Mouse (Mus musculus): ENCODE measurements around the gene F12. TPM values are rescaled to one million over a fixed set of nuclear protein-coding genes. Genes with fewer than 3 reads are reported as not detected.
A peak's percentile ranks its signal among the peaks of the same experiment; 100 is the strongest.

F12 gene
- polyA plus RNA-seq, 1 experiment from 2014 or later = 0.08 TPM

- H3K9me3 ChIP-seq = no peaks in the 10 kb centered on the region
- peak overlapping the region; percentile 53; the same call in 1 of the 2 replicates for H3K9ac ChIP-seq
- no peaks in the 10 kb centered on the region for H3K36me3 ChIP-seq
- H3K4me1 ChIP-seq = peaks cover 24% of the 10 kb centered on the region
- ATAC-seq (ENCODE audit: low FRiP score, low read depth) = peak; percentile 64; the same call in 1 of the 2 replicates
- H3K27ac ChIP-seq = no peak overlapping the region
- H3K27me3 ChIP-seq = peaks cover 62% of the 10 kb centered on the region
- peak overlapping the region; percentile 31 for H3K4me3 ChIP-seq
- WGBS = 10% methylated on average over 35 of the region's 35 CpGs
- H3K4me2 ChIP-seq (replicated peaks) = peak overlapping the region; percentile 57
These were observed 5.4 kb downstream of the F12 start for GRCm38 (mm10) chr13:55420933-55421800.

GRCm38 (mm10) chr13:55420018-55420932 is 6.3 kb downstream of the F12 start:
- H3K4me1 ChIP-seq = peaks cover 24% of the 10 kb centered on the region
- no peak overlapping the region for H3K9ac ChIP-seq
- H3K27ac ChIP-seq = no peak overlapping the region
- peaks cover 64% of the 10 kb centered on the region for H3K27me3 ChIP-seq
- H3K36me3 ChIP-seq = no peaks in the 10 kb centered on the region
- no peak for ATAC-seq (ENCODE audit: low FRiP score, low read depth)
- H3K9me3 ChIP-seq = no peaks in the 10 kb centered on the region
- peak overlapping the region; percentile 31 for H3K4me3 ChIP-seq
- WGBS = 27% methylated on average over 51 of the region's 51 CpGs
- peak overlapping the region; percentile 57 for H3K4me2 ChIP-seq (replicated peaks)

- H3K4me1 ChIP-seq = peaks cover 31% of the 10 kb centered on the region
- 81% methylated on average over 5 of the region's 5 CpGs for WGBS
- no peaks in the 10 kb centered on the region for H3K36me3 ChIP-seq
- peaks cover 76% of the 10 kb centered on the region for H3K27me3 ChIP-seq
- H3K9me3 ChIP-seq = no peaks in the 10 kb centered on the region
- no peak overlapping the region for H3K9ac ChIP-seq
- H3K27ac ChIP-seq = no peak overlapping the region
- no peak overlapping the region for H3K4me2 ChIP-seq (replicated peaks)
- H3K4me3 ChIP-seq = no peak overlapping the region
- ATAC-seq (ENCODE audit: low FRiP score, low read depth) = no peak
These were observed 7.5 kb downstream of the F12 start for GRCm38 (mm10) chr13:55419142-55419541.

DNA sequence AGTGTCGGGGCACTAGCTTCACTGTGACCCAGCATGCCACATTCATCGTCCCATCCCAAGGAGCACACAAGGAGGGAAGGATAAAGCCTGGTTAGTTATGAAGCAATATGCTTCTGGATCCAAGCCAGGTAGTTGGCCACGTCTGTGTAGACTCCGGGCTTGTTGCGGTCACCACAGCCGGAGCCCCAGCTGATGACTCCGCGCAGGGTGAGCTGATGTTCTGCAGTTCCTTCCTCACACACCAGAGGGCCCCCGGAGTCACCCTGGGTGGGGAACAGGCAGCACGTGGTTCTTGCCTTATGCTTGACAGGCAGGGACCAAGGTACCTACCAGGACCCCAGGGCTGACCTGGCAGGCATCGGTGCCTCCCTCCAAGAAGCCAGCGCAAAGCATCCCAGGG is 8.6 kb downstream of the F12 start:
- Histone ChIP-seq H3K9ac (no peak overlapping the region), H3K27me3 (peaks cover 83% of the 10 kb centered on the region), H3K9me3 (no peaks in the 10 kb centered on the region), H3K27ac (no peak overlapping the region), H3K36me3 (no peaks in the 10 kb centered on the region), H3K4me2 (replicated peaks) (peak overlapping the region; percentile 37), H3K4me1 (peaks cover 31% of the 10 kb centered on the region), H3K4me3 (no peak overlapping the region)
- WGBS = 14% methylated on average over 12 of the region's 12 CpGs
- ATAC-seq (ENCODE audit: low FRiP score, low read depth) = peak; percentile 77

DNA sequence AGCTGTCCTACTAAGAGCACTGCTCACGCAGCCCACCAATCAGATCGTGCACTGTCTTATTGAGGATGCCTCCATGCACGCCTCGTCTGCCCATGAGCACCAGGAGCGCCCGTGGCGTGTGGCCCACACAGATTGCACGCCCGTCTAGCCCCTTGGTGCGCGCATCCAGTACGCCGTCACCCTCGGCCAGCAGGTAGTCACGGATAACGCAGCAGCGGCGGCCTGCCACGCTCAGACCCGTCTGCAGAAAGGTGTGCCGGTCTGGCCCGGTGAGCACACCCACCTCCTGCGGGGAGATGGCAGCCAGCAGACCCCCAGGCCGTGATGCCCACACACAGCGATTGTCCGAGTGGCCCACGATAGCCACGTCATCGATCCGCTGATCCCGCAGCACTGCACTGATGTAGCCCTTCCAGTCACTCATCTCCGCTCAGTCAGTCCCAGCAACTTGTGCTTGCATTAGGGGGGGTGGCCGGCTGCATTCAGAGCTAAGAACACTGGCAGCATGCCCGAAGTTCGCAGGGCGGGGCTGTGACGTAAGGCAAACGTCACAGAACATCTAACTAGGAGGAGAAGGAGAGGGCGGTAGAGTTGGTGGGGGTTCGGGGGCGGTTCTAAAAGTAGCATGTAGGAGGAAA is 11.7 kb downstream of the F12 start, which contains the start of gene Pfn3:
Gene Pfn3 (minus strand): TSS at position 490 of the 638 bp plus-strand sequence.
- Histone ChIP-seq H3K4me2 (replicated peaks) (peak within 1 kb of the TSS; percentile 78), H3K27ac (no peak within 1 kb of the TSS), H3K9ac (peak within 1 kb of the TSS; percentile 66), H3K9me3 (no peaks in the 10 kb centered on the region), H3K36me3 (no peaks in the 10 kb centered on the region), H3K4me1 (peaks cover 13% of the 10 kb centered on the region; the same call in 1 of the 2 replicates), H3K27me3 (peaks cover 55% of the 10 kb centered on the region), H3K4me3 (peak within 1 kb of the TSS; percentile 43)
- peak; percentile 49; the same call in 1 of the 2 replicates for ATAC-seq (ENCODE audit: low FRiP score, low read depth)
- 11% methylated on average over 41 of the region's 41 CpGs for WGBS

DNA sequence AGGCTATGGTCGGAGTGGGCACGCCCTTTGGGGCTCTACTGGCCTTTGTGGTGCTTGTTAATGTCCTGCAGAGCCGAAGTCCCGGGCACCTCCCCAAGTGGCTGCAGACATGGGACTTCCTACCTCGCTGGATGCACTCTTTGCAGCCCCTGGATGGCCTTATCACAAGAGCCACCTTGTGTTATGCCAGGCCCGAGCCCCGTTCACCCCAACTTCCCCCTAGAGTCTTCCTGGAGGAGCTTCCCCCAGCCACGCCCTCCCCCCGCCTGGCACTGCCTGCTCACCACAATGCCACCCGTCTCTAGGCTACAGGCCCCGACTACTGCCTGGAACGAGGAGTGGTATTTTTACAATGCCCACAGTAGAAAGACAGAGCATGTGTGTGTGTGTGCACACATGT is 13.3 kb downstream of the F12 start:
- WGBS = 82% methylated on average over 12 of the region's 12 CpGs
- Histone ChIP-seq H3K9ac (no peak overlapping the region), H3K4me3 (no peak overlapping the region), H3K27me3 (peaks cover 44% of the 10 kb centered on the region), H3K4me2 (replicated peaks) (no peak overlapping the region), H3K9me3 (no peaks in the 10 kb centered on the region), H3K4me1 (peaks cover 13% of the 10 kb centered on the region; the same call in 1 of the 2 replicates), H3K27ac (no peak overlapping the region), H3K36me3 (no peaks in the 10 kb centered on the region)
- ATAC-seq (ENCODE audit: low FRiP score, low read depth) = no peak

- Histone ChIP-seq H3K4me3 (no peak overlapping the region), H3K36me3 (no peaks in the 10 kb centered on the region), H3K27ac (no peak overlapping the region), H3K27me3 (peaks cover 38% of the 10 kb centered on the region), H3K9ac (no peak overlapping the region), H3K4me2 (replicated peaks) (no peak overlapping the region), H3K4me1 (peaks cover 7% of the 10 kb centered on the region; the same call in 1 of the 2 replicates), H3K9me3 (no peaks in the 10 kb centered on the region)
- 80% methylated on average over 13 of the region's 13 CpGs for WGBS
- no peak for ATAC-seq (ENCODE audit: low FRiP score, low read depth)
These were observed 13.8 kb downstream of the F12 start for GRCm38 (mm10) chr13:55412643-55413307.

- WGBS = 70% methylated on average over 7 of the region's 7 CpGs
These were observed 14.8 kb downstream of the F12 start for GRCm38 (mm10) chr13:55411826-55412225.

GRCm38 (mm10) chr13:55408546-55409120 is 18.0 kb downstream of the F12 start:
- Histone ChIP-seq H3K27ac (no peak overlapping the region), H3K4me3 (no peak overlapping the region), H3K36me3 (no peaks in the 10 kb centered on the region), H3K27me3 (peaks cover 14% of the 10 kb centered on the region), H3K9me3 (no peaks in the 10 kb centered on the region), H3K4me1 (peaks cover 8% of the 10 kb centered on the region), H3K4me2 (replicated peaks) (no peak overlapping the region), H3K9ac (no peak overlapping the region)
- 85% methylated on average over 19 of the region's 19 CpGs for WGBS
- ATAC-seq (ENCODE audit: low FRiP score, low read depth) = no peak

More at GRCm38 (mm10) chr13:55411826-55412225, 14.8 kb downstream of the F12 start:
- peaks cover 30% of the 10 kb centered on the region for H3K27me3 ChIP-seq
- H3K36me3 ChIP-seq = no peaks in the 10 kb centered on the region
- H3K9me3 ChIP-seq = no peaks in the 10 kb centered on the region
- H3K4me1 ChIP-seq = peaks cover 7% of the 10 kb centered on the region; the same call in 1 of the 2 replicates
- H3K9ac ChIP-seq = no peak overlapping the region
- H3K27ac ChIP-seq = no peak overlapping the region
- H3K4me3 ChIP-seq = no peak overlapping the region
- ATAC-seq (ENCODE audit: low FRiP score, low read depth) = no peak
- H3K4me2 ChIP-seq (replicated peaks) = no peak overlapping the region

GRCm38 (mm10) chr13:55407341-55407740 is 19.3 kb downstream of the F12 start:
- Histone ChIP-seq H3K9ac (no peak overlapping the region), H3K4me3 (no peak overlapping the region), H3K4me1 (peaks cover 8% of the 10 kb centered on the region), H3K9me3 (no peaks in the 10 kb centered on the region), H3K27ac (no peak overlapping the region), H3K4me2 (replicated peaks) (no peak overlapping the region), H3K36me3 (no peaks in the 10 kb centered on the region), H3K27me3 (peaks cover 4% of the 10 kb centered on the region; the same call in 1 of the 2 replicates)
- no peak for ATAC-seq (ENCODE audit: low FRiP score, low read depth)
- WGBS = 84% methylated on average over 4 of the region's 4 CpGs

All from limb, embryonic 13.5 days (tissue).